Mouse (Mus musculus): ENCODE measurements around the gene Twf1.

GRCm38 (mm10) chr15:94574566-94575268 lies 15.0 kb downstream of the Twf1 start:
- no peak for TF ChIP-seq CTCF (IDR thresholded peaks at IDR 0.05; ENCODE audit: low read depth, low read length)
- TF ChIP-seq POLR2A (IDR thresholded peaks at IDR 0.05; ENCODE audit: extremely low read depth, insufficient read depth, low read length), result no peak

Measured in liver, adult 2 months (tissue).